Mouse (Mus musculus) forebrain, embryonic 16.5 days (tissue): Measurements from ENCODE around the gene Bcl2l10. TPM values are rescaled to one million over a fixed set of nuclear protein-coding genes. Genes with fewer than 3 reads are reported as not detected.

Experiments
- ATAC-seq: fragments of 200-750 bp; cut with Nextera tagmentation; 2 replicates; pipeline ENCODE4 v1.8.0; 2017; ENCODE audit warnings: mild to moderate bottlenecking, moderate library complexity
- H3K27ac ChIP-seq: fragments of 300-500 bp; sonication (generic); 2 replicates; pipeline ENCODE4 v1.5.1; 2014; ENCODE audit warnings: low read length, control low read depth
- H3K27me3 ChIP-seq: fragments of 300-500 bp; sonication (generic); replicated peaks from 2 replicates; pipeline ENCODE4 v1.6.1; 2014; ENCODE audit warnings: low read length; ENCODE audit not compliant: control insufficient read depth, insufficient read depth
- H3K36me3 ChIP-seq: fragments of 300-500 bp; sonication (generic); 2 replicates; pipeline ENCODE4 v1.6.1; 2014; ENCODE audit not compliant: control insufficient read depth, insufficient read depth
- H3K4me1 ChIP-seq: fragments of 300-500 bp; sonication (generic); replicated peaks from 2 replicates; pipeline ENCODE4 v1.6.1; 2014; ENCODE audit warnings: low read length; ENCODE audit not compliant: control insufficient read depth, insufficient read depth
- H3K4me2 ChIP-seq: fragments of 300-500 bp; sonication (generic); 2 replicates; pipeline ENCODE4 v1.6.1; 2014; ENCODE audit warnings: mild to moderate bottlenecking, low read length, control low read depth
- H3K4me3 ChIP-seq: fragments of 300-500 bp; sonication (generic); replicated peaks from 2 replicates; pipeline ENCODE4 v1.5.1; 2014; ENCODE audit warnings: mild to moderate bottlenecking, low read length, control low read depth
- H3K9ac ChIP-seq: fragments of 300-500 bp; sonication (generic); replicated peaks from 2 replicates; pipeline ENCODE4 v1.6.1; 2014; ENCODE audit warnings: low read depth, low read length, control low read depth
- H3K9me3 ChIP-seq: fragments of 300-500 bp; sonication (generic); 2 replicates; pipeline ENCODE4 v1.6.1; 2016; ENCODE audit warnings: low read length; ENCODE audit not compliant: control insufficient read depth
- WGBS: fragments of 180-500 bp; shearing (Covaris S2); extraction: QIAGEN DNeasy Blood & Tissue Kit; methylation state at CpG from one replicate; pipeline ENCODE4 v1.1.7; 2014; 5-methylcytosine and 5-hydroxymethylcytosine counted together
- polyA plus RNA-seq: library from polyadenylated mRNA; unstranded; fragments of >200 nt; fragmentation: Nextera tagmentation; extraction: Ambion mirVana; gene quantifications from 2 replicates; pipeline ENCODE4 v1.2.1, GENCODE M21; 2015

Bcl2l10 gene
- polyA plus RNA-seq, 1 experiment from 2014 or later, result not detected

DNA sequence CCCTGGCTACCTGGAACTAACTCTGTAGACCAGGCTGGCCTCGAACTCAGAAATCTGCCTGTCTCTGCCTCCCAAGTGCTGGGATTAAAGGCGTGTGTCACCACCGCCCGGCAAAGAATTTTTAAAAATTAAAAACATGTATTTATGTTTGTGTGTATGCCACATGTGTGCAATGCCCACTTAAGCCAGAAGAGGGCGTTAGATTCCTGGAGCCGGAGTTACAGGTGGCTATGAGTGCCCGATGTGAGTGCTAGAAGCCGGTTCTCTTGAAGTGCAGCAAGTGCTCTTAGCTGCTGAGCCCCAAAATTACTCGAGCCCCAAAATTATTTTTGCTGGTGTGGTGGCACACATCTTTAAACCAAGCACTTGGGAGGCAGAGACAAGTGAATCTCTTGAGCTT is 36.2 kb downstream of the Bcl2l10 start:
- 87% methylated on average over 9 of the region's 9 CpGs for WGBS
- no peaks in the 10 kb centered on the region for H3K27me3 ChIP-seq
- no peak for ATAC-seq

GRCm38 (mm10) chr9:75384337-75384962 is 36.9 kb downstream of the Bcl2l10 start:
- Histone ChIP-seq H3K36me3 (peaks cover 16% of the 10 kb centered on the region), H3K9me3 (no peaks in the 10 kb centered on the region), H3K4me2 (no peak overlapping the region), H3K9ac (no peak overlapping the region), H3K4me1 (no peaks in the 10 kb centered on the region), H3K4me3 (no peak overlapping the region), H3K27ac (no peak overlapping the region), H3K27me3 (no peaks in the 10 kb centered on the region)
- ATAC-seq, result no peak
- WGBS, result 84% methylated on average over 3 of the region's 3 CpGs

More for the DNA sequence above, 36.2 kb downstream of the Bcl2l10 start:
- Histone ChIP-seq H3K9me3 (no peaks in the 10 kb centered on the region), H3K4me2 (no peak overlapping the region), H3K4me1 (no peaks in the 10 kb centered on the region), H3K27ac (no peak overlapping the region), H3K4me3 (no peak overlapping the region), H3K9ac (no peak overlapping the region), H3K36me3 (peaks cover 13% of the 10 kb centered on the region)

- H3K27ac ChIP-seq, result no peak overlapping the region
- no peaks in the 10 kb centered on the region for H3K4me1 ChIP-seq
- no peaks in the 10 kb centered on the region for H3K27me3 ChIP-seq
- WGBS, result 75% methylated on average over 9 of the region's 9 CpGs
- H3K9ac ChIP-seq, result no peak overlapping the region
- no peaks in the 10 kb centered on the region for H3K9me3 ChIP-seq
- no peak overlapping the region for H3K4me2 ChIP-seq
- ATAC-seq, result no peak
- H3K4me3 ChIP-seq, result no peak overlapping the region
- H3K36me3 ChIP-seq, result peaks cover 18% of the 10 kb centered on the region
Measured at GRCm38 (mm10) chr9:75385218-75385974, 37.8 kb downstream of the Bcl2l10 start.

DNA sequence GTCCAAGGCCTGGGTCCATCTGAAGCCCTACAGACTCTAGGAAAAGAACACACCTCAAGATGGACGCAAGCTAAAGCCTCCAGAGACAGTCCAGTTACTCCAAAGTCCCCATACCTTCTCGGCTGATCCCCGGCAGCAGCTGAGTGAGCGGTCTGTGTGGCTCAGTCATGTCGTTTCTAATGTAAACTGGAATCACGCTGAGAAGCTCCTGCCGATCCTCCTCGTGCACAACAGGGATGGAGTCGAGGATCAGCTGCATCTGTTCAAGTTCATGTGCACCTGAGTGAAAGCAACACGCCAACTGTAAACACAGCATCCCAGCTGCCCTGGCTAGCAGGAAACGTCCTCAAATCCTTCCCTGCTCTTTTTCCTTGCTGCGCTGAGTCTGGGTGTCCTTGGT is 45.7 kb downstream of the Bcl2l10 start:
- Histone ChIP-seq H3K27me3 (no peaks in the 10 kb centered on the region), H3K4me3 (no peak overlapping the region), H3K36me3 (peaks cover 43% of the 10 kb centered on the region), H3K9ac (no peak overlapping the region), H3K4me1 (no peaks in the 10 kb centered on the region), H3K4me2 (no peak overlapping the region), H3K27ac (no peak overlapping the region), H3K9me3 (no peaks in the 10 kb centered on the region)
- ATAC-seq, result no peak
- 87% methylated on average over 12 of the region's 12 CpGs for WGBS

- peaks cover 32% of the 10 kb centered on the region for H3K36me3 ChIP-seq
- ATAC-seq, result no peak
- H3K27me3 ChIP-seq, result no peaks in the 10 kb centered on the region
- H3K9me3 ChIP-seq, result no peaks in the 10 kb centered on the region
- H3K4me2 ChIP-seq, result no peak overlapping the region
- WGBS, result 89% methylated on average over 6 of the region's 6 CpGs
- H3K4me3 ChIP-seq, result no peak overlapping the region
- no peaks in the 10 kb centered on the region for H3K4me1 ChIP-seq
- H3K27ac ChIP-seq, result no peak overlapping the region
- no peak overlapping the region for H3K9ac ChIP-seq
Measured at GRCm38 (mm10) chr9:75395971-75396370, 48.4 kb downstream of the Bcl2l10 start.

GRCm38 (mm10) chr9:75399069-75399468 is 51.5 kb downstream of the Bcl2l10 start:
- Histone ChIP-seq H3K4me1 (peaks cover 15% of the 10 kb centered on the region), H3K36me3 (peaks cover 18% of the 10 kb centered on the region), H3K4me2 (no peak overlapping the region), H3K27me3 (no peaks in the 10 kb centered on the region), H3K9ac (no peak overlapping the region), H3K27ac (no peak overlapping the region), H3K4me3 (no peak overlapping the region), H3K9me3 (no peaks in the 10 kb centered on the region)
- 94% methylated on average over 4 of the region's 4 CpGs for WGBS
- ATAC-seq, result no peak

DNA sequence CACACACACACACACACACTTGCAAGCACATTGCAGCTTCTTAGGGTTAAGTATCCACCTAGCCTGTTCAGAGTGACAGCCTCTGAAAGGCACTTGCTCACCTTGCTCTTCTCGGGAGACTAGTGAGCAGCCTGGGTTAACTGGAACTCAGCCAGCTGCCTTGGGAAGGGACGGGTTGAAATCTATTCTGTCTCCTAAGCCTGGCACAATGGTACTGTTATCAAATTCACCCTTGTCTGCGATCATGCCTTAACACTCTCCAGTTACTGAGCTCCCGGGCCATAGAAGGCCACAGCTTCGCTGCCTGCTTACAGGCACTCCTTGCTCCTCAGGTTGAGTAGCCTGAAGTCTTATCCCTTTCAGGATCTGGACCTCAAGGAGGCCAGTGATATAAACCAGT is 53.1 kb downstream of the Bcl2l10 start:
- H3K36me3 ChIP-seq, result peaks cover 11% of the 10 kb centered on the region
- no peak overlapping the region for H3K4me3 ChIP-seq
- no peak overlapping the region for H3K27ac ChIP-seq
- peaks cover 18% of the 10 kb centered on the region for H3K4me1 ChIP-seq
- H3K27me3 ChIP-seq, result no peaks in the 10 kb centered on the region
- 46% methylated on average over 5 of the region's 5 CpGs for WGBS
- H3K4me2 ChIP-seq, result no peak overlapping the region
- H3K9me3 ChIP-seq, result no peaks in the 10 kb centered on the region
- no peak overlapping the region for H3K9ac ChIP-seq
- ATAC-seq, result no peak

Other genes starting within 250 kb of the Bcl2l10 start
- 0.31 and 0.47 TPM in 2 replicates for gene Myo5c, start 115.7 kb upstream of the Bcl2l10 start, polyA plus RNA-seq
- 50.8 and 60.2 TPM in 2 replicates for gene Gnb5, start 41.5 kb upstream of the Bcl2l10 start, polyA plus RNA-seq
- 139 and 141 TPM in 2 replicates for gene Mapk6, start 62.2 kb downstream of the Bcl2l10 start, polyA plus RNA-seq
- 41.9 and 43.7 TPM in 2 replicates for gene Leo1, start 93.8 kb downstream of the Bcl2l10 start, polyA plus RNA-seq
- 107 and 113 TPM in 2 replicates for gene Tmod3, start 211.9 kb downstream of the Bcl2l10 start, polyA plus RNA-seq